Comparison of ENCODE assay signal across 9 mouse cellular contexts in genomic region chr8:83724697-83725482, GRCm38 (mm10). TPM values are rescaled to one million over a fixed set of nuclear protein-coding genes. Genes with fewer than 3 reads are reported as not detected.
DNase-seq lines count a peak whose midpoint lies in the region; ATAC-seq lines count a peak whose summit lies in the region.
"Had no signal": no experiment of that assay in that cellular context is flagged by ENCODE, and none has a peak within 500 bp of the region (broad histone marks: within the 10 kb centered on the region; RNA-seq: fewer than 3 reads in every experiment).

No protein-coding gene starts in this region.

- no peak overlapping the region for H3K4me3 ChIP-seq in hindbrain, embryonic 16.5 days (ENCODE audit: low read length)
- H3K4me3 ChIP-seq: megakaryocyte, embryonic 14.5 days had no signal

- H3K4me1 ChIP-seq in hindbrain, embryonic 16.5 days (ENCODE audit: control insufficient read depth, insufficient read depth, low read depth, low read length) = no peaks in the 10 kb centered on the region

- H3K27ac ChIP-seq in hindbrain, embryonic 16.5 days (ENCODE audit: low read depth, low read length) = no peak overlapping the region

- H3K36me3 ChIP-seq in hindbrain, embryonic 16.5 days (ENCODE audit: control insufficient read depth, insufficient read depth, low read length) = peaks cover 41% of the 10 kb centered on the region

- no peaks in the 10 kb centered on the region for H3K9me3 ChIP-seq in hindbrain, embryonic 16.5 days (ENCODE audit: control insufficient read depth, low read length)
- H3K9me3 ChIP-seq: megakaryocyte, embryonic 14.5 days had no signal

- peak; percentile 87 for DNase-seq in NIH3T3 (ENCODE audit: low read depth)
- DNase-seq in cerebellum, postnatal 10 days = peak; percentile 90 to 92
- DNase-seq in frontal cortex, postnatal 25 days (ENCODE audit: low spot score in 2 of 2) = peak; percentile 68 to 75
- peak; percentile 82 to 86 for DNase-seq in left cerebral cortex, adult 18-20 months (ENCODE audit: low spot score in 2 of 2)
- peak; percentile 90 for DNase-seq in lung, postnatal 36 days
- peak; percentile 54 for DNase-seq in retina, postnatal 7 days (ENCODE audit: low read depth, low spot score)
- peak; percentile 45 for DNase-seq in urinary bladder, postnatal 10 days (ENCODE audit: low spot score)

- H3K4me2 ChIP-seq in hindbrain, embryonic 16.5 days (ENCODE audit: low read length) = no peak overlapping the region

- WGBS in hindbrain, embryonic 16.5 days = 41% methylated on average over 15 of the region's 15 CpGs

- H3K27me3 ChIP-seq in hindbrain, embryonic 16.5 days (replicated peaks; ENCODE audit: control insufficient read depth, insufficient read depth, low read length) = no peaks in the 10 kb centered on the region
- H3K27me3 ChIP-seq: megakaryocyte, embryonic 14.5 days had no signal

- H3K9ac ChIP-seq in hindbrain, embryonic 16.5 days (ENCODE audit: low read depth, low read length) = no peak overlapping the region

- peak; percentile 71 for ATAC-seq in hindbrain, embryonic 16.5 days

RNA-seq across cellular contexts. Expression of gene Ddx39, which starts 9.9 kb away (rescaled TPM):
- 92.6 and 97.9 TPM in 2 replicates for polyA plus RNA-seq in hindbrain, embryonic 16.5 days (2015; fragmentation: Nextera tagmentation; extraction: Ambion mirVana)
- total RNA-seq in left cerebral cortex, adult 18-20 months (2021) = 10 to 100 TPM; 14.6 to 19.2 TPM

RNA-seq across cellular contexts. Expression of gene Adgre5, which starts 16.2 kb away (rescaled TPM):
- polyA plus RNA-seq in hindbrain, embryonic 16.5 days (2015; fragmentation: Nextera tagmentation; extraction: Ambion mirVana) = 9.9 and 14.6 TPM in 2 replicates
- 10 to 100 TPM; 11.8 TPM for total RNA-seq in left cerebral cortex, adult 18-20 months (2021)

RNA-seq across cellular contexts. Expression of gene Pkn1, which starts 25.9 kb away (rescaled TPM):
- 21.2 and 24.6 TPM in 2 replicates for polyA plus RNA-seq in hindbrain, embryonic 16.5 days (2015; fragmentation: Nextera tagmentation; extraction: Ambion mirVana)
- 10 to 100 TPM; 53.9 to 65.2 TPM for total RNA-seq in left cerebral cortex, adult 18-20 months (2021)

RNA-seq across cellular contexts. Expression of gene Ptger1, which starts 58.4 kb away (rescaled TPM):
- polyA plus RNA-seq in hindbrain, embryonic 16.5 days (2015; fragmentation: Nextera tagmentation; extraction: Ambion mirVana) = 0.61 and 0.87 TPM in 2 replicates
- total RNA-seq in left cerebral cortex, adult 18-20 months (2021) = 1 to 10 TPM; 1.2 to 1.6 TPM
